Mouse (Mus musculus) urinary bladder, adult 18-20 months (tissue): ENCODE data around the gene Impdh2.
A peak's percentile ranks its signal among the peaks of the same experiment; 100 is the strongest.

Experiments
- DNase-seq, 2 experiments: peaks; one replicate each; pipeline ENCODE4 v3.0.0; 2022; ENCODE audit warnings: low spot score in 2 of 2, mixed read lengths in 2 of 2

Gene Impdh2

DNA sequence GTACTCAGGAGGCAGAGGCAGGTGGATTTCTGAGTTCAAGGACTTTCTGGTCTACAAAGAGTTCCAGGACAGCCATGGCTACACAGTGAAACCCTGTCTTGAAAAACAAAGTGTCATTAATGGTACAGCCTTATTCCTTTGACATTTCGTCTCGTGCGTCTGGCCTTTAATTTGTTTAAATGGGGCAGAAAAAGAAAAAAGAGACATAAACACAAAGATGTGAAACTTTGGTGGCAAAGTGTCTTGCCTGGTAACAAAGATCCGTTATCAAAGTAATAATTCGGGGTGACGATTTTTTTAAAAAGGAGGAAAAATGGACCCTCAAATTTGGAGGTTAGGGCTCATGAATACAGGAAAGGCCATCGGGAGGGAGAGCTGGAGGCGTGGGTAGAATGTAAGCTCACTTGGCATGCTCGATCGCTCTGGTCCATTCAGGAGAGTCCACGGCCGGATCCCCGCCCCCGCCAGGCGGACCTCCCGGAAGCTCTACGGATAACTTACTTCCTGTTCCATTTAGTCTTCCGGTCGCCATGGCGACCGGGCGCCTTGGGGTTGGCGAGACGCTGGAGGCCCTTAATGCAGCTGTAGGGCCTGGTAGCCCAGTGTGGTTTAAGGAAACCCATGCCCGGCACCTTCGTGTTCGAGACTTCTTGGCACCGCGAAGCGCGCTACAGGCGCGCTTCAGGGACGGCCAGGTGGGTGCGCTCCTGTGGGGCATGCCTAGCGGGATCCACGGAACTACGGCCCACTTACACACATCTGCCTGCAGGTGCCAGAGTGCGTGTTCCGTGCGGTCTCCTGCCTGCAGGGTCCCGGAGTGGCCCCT lies 9.5 kb downstream of the Impdh2 start, which contains the start of gene Dalrd3:
Gene Dalrd3 (plus strand): TSS at position 506 of the 826 bp plus-strand sequence.
- DNase-seq, result peak; percentile 81 to 90

DNA sequence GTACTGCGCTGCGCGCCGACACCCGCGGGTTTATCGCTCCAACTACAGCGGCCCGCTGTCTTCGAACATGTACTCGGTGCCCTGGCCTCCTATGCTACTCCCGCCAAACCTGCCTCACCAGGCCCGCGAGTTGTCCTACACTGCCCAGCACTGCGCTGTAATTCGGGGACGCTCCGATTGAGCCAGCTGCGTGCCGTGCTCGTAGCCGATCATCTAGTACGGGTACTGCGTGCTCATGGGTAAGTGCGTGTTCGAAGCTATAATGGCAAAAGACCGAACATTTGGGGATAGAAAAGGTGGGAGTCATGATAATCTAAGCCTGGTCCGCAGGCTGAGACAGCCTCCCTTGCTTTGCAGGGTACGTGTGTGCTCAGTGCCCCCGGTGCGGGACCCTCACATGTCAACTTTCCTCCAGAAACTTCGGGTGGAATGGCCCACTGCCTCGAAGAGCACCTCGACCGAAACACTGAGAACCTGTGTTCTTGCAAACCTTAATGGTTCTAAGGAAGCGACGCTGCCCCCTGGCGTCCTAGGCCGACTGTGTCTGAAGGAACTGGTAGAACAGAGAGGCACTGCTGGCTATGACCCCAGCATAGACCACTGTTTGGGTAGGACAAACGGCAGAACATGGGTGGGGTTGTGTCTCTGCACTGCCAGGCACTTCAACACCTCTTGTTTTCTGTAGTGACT lies 10.3 kb downstream of the Impdh2 start:
- peak in 1 of 2 experiments; percentile 79 for DNase-seq

DNA sequence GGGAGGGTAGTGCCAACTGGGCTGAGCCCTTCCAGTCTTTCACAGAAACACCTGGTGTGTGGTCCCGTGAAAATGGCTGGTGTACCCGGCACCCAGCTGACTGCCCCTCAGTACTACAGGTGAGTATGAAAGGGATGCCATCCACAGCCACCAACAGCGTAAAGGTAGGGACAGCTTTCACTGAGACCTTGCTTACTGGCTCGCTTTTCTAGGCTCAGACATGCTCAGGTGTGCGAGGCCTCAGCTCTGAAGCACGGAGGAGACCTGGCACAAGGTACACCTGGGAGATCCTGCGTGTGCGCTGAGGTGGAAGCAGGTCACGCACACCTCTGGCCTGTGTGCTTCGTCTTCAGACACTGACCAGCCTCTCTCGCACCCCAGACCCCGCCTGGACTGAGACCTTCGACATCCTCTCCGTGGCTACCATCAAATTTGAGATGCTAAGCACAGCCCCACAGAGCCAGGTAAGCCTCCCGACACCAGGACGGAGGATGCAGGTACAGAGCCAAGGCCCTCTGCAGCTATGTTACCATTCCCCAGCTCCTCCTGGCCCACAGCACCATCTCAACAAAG lies 11.4 kb downstream of the Impdh2 start:
- DNase-seq, result no peak

DNA sequence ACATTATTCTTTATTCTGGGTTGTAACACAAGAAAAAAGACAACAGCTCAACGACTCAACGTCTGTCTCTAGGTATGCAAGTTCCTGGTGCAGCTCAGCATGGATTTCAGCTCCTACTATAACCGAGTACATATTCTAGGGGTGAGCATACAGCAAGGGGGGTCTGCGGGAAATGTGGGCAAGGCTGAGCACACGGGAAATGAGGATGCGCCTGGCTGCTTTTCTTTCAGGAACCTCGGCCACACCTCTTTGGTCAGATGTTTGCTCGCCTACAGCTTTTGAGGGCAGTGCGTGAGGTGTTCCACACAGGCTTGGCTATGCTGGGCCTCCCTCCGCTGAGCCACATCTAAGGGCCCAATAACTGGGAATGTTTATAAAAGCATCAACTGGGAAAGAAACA lies 12.2 kb downstream of the Impdh2 start:
- no peak for DNase-seq

DNA sequence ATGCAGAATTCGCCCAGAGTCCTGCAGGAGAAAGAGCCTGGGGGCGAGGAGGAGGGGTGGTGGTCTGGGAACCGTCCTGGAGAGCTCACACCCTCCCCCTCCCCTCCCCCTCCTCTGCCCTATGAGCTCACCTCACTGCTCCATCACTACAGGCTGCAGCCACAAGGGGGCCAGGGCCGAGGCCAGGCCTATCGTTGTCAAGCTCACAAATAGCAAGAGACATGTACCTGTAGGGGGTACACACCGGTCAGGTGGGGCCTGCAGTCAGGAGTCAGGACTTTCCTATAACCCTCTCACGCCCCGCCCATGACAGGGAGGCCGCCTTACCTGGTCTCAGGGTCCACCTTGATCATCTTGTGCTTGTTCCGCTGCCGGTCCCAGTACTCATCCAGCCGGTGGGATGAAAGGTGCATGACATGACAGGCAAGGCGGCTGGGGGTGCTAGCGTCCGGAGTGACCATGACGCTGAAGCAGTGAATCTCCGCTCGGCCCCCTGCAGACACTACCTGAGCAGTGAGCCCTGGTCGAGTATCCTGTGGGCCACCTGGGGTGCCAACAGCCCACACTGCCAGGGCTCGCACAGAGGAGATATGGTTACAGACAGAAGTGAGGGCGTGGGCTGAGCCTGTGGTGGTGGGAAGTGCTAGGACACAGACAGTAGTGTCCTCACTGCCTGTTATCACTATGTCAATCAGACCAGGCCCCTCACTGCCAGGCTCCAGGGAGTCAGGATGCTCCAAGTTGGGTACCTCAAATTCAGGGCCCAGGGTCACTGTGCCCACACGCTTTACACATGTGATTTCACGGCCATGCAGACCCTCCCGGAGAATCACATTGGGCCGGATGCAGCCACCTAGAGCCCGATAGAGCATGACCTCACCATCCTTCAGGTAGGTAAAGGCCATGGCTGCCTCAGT lies 13.9 kb downstream of the Impdh2 start:
- DNase-seq, result no peak

DNA sequence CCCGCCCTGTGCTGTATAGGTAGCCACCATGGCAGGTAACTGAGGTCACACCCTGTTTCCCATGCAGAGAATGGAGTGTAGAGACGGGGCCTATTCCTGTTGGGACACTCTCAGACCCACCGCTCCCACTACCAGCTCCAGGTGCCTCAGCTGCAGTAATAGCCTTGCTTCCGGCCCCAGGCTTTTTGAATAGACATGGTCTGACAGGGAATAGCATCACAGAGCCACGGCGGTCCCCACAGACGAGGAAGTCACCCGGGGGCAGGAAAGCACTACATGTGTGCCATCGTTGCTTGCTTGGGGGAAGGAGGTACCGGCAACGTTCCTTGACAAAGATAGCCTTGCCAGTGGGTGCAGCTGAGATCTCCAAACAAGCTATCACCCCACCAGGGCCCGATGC lies 14.8 kb downstream of the Impdh2 start:
- no peak for DNase-seq

DNA sequence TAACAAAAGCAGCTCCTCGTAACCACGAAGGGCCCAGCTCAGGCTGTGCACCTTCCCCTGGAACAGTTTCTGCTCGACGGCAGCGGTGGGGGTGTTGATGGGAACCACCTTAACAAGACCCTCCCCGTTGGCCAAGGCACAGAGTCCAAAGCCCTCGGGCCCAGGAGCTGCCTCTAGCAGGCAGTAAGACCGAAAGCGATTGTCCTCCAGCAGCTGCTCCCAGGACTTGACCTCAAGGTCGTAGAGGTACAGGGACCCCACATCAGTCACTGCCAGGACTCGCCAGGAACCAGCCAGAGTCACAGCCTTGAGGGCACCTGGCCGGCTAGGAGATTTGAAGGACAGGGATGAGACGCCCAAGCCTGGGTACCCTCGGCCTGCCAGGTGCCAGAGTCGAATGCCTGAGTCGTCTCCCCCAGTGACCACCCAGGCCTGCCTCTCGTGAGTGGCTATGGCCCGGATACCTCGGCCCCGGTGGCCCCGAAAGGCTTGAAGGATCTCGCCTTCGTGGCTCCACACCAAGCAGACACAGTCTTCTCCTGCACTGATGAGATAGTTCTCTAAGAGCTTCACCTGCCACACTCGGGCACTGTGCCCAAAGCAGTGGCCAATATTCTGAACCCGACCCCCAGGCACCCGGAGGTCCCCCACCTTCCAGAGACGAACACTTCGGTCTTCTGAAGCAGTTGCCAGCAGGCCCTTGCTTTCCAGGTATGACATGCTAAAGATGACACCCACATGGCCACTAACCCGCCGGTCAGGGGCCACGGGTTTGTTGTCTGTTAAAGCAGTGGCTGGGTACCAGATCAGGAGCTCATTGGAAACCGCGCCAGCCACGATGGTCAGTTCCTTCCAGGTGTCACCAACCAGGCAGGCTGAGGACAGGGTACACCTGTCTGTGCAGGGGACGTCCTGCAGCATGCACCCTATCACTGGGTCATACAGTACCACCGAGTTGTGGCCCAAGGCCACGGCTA lies 15.5 kb downstream of the Impdh2 start:
- DNase-seq, result no peak

DNA sequence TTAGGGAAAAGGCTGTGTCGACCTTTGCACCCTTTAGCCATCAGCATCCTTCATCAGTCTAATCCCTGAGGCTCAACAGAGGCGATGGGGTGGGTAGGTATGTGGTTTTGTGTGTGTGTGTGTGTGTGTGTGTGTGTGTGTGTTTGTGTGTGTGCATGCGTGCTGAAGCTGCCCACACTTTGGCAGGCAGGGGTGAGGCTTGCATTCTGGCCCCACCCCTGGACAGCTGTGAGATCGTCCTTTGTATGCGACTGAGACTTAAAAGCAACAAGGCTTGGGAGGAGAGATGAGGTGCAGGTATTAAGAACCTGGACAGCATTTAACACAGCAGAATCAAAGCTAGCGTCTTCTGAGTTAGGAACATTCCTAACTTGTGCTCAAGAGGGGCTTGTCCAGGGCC lies 16.9 kb downstream of the Impdh2 start:
- no peak for DNase-seq

DNA sequence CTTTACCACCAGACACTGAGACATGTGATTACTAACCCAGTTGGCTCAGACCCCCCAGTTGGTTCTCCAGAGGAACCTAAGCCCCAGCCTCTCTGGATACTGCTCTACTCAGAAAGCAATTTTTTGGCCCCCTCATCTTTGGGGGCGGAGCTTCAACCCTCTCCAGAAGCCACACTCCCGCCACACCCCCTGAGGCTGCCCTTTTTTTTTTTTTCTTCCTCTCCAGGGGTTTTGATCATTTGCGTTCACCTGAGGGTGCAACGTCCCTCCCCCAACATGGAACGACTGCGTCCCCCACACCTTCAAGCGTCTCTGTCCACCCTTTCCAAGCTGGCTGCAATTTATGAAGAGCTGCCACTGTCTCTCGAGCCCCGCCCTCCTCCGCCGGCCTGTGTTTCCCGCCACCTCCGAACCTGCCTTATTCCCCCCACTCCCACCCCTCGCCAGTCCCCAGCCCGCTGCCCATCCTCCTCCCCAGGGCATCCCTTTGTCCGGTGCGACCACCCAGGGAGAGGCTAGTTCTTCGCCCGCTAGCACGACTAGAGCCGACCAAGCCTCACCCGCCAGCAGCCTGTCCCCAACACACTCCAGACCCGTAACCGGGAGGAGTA lies 18.0 kb downstream of the Impdh2 start:
- no peak for DNase-seq

DNA sequence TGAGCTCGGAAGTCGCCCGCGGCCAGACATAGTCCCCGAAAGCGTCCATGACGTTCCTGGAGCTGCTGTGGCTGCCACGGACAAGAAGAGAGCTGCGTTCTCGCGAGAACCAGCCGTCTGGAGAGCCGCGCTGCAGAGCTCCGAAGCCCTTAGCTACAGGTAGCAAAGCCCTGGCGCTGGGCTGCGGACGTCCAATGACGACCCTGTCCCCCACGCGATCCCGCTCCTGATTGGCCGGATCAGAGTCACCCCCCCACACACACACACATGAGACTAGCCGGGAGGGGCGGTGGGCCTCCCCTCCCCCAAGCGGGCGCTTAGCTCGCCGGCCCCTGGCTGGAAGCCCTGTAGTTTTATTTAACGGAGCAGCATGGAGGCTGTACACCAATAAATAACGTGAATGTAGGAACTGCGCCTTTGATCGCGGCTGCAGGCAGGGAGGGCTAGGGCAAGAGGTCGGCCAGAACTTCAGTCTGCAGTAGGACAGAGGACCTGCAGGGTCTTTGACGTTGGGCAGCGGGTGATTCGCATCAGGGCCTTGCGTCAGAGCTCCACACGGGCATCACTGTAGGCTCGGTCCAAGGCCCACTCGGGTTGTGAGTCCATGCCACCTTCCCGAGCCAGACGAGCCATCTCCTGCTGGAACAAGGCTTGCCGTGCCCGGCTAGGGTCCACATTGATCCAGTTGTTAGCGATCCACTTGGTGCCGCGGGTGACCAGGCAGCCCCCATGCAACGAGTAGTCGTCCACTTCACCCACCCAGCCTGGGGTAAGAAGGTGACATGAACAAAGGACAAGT lies 18.7 kb downstream of the Impdh2 start, which contains the start of gene Wdr6:
Gene Wdr6 (minus strand): TSS at position 195 of the 799 bp plus-strand sequence.
- peak; percentile 80 to 84 for DNase-seq

DNA sequence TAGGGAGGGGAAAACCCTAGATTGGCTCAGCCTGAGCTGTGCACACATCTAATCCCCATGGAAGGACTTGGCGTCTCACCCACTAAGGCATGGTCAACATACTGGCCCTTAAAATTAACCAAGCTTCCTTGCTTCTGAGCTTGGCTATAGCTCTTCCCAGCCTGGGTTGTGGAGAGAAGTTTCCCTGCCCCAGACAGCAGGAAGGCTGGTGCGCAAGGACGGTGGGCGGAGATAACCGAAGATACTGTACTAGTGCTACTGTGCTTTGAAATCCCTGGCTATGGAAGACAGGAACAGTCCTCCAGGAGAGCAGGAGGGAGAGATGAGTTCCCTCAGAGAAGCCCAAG lies 19.2 kb downstream of the Impdh2 start:
- DNase-seq, result no peak

DNA sequence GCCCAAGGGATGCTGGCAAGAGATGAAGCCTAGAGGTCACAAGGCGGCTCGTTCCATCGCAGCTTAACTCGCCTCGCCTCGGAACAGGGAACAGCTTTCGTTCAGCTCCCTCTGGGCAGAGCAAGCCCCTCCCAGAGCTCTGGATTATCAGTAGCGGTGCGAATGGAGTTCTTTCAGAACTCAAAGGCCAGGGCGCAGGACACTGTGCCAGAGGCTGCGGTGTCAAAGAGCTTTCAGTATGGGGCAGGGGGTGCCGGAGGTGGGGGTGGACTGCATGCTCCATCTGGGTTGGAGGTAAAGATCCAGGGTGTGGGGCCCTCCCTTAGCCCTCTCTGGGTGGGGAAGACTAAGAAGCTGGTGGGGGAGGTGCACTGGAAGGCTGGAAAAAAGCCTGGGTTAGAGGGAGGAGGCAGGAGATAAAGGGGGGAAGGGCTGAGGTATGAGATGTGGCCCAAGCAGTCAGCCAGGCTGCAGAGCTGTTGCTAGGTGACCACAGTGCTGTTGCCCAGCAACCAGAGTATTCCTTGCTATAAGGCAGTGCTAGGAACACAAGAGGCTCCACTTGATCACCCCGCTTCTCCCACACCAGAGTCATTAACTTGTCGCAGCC lies 27.6 kb downstream of the Impdh2 start:
- peak in 1 of 2 experiments; percentile 65 for DNase-seq

DNA sequence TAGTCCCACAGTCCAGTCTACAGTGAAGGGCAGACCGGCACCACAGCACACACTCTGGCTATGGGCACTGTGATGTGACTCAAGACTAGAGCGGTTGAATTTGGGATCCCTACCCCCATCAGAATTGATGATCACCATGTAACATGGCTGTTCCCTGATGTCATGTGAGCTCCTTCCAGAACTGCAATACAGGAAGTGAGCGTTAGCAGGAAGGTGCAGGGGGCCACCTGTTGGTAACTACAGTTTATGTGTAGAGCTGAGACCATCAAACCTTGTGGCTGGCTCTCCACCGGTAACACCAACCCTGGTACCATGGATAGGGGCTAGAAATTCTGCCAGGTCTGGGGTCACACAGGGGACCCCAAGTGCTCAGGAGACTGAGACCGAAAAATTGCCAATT lies 29.1 kb downstream of the Impdh2 start:
- no peak for DNase-seq

DNA sequence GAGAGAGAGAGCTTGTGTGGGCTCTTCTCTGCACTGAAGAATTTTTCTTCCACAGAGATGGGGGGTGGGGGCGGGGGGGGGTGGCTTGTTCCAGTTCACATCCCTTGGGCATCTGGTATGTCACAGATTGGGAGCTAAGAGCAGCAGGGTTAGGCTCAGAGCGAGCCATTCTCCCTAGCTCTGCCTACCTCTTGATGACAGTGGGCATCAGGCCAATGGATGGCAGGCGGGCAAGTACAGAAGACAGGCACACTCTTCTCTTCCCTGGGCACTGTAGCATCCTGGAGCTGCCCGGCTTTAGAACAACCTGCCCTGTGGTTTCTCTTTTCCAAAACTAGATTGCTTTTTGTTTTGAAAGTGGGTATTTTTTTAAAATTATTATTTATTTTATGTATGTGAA lies 31.4 kb downstream of the Impdh2 start:
- DNase-seq, result no peak

DNA sequence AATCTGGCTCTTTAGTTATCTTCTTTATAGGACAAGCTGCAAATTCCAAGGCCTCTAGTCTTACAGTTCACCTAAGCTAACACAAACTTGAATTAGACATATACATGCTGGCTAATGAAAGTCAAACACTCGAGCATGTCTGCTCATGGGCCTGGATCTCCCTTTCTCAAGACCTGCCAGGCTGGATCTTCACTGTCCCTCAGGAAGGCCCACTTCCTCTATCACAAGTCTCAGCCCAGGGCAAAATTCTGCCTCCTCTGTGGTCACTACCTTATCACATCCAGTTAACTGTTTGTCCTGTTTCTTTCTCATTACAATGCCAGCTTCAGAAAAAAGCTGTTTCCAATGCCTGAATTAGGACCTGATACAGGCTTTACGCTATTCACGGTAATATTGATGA lies 34.3 kb downstream of the Impdh2 start:
- no peak for DNase-seq

DNA sequence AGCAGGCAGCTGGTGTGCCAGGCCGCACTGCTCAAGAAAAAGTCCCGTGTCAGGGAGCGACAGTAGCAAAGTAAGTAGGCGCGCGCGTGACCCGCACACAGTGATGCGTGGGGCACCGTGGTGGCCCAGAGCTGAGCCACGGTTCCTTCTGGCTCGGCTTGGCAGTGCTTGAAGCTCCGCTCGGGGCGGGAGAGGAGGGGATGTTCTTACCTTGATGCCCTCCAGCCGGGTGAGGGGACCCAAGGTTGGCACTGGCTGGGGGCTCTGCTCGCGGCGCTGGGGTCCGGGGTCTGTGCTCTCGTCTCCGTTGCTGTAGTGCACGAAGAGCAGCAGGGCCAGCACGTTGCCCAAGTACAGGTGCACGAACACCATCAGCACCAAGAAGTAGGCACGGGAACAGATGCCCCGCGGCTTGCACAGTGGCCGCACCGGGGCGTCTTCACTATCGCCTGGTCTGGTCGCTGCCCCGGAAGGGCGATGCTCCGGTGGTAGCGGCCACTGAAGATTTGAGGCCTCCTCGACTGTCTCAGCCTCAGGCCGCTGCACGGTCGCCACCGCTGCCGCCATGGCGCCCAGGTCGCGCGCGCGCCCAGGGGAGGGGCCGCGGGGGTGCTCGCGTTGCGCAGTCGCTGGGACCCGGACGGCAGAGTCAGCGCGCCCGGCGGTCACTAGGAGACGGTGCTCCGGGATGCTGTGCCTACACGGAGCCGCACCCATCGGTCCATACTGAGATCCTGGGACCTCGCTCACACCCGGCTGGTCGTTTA lies 37.1 kb downstream of the Impdh2 start, which contains the start of gene P4htm:
Gene P4htm (minus strand): TSS at position 670 of the 767 bp plus-strand sequence.
- peak in 1 of 2 experiments; percentile 53 for DNase-seq

DNA sequence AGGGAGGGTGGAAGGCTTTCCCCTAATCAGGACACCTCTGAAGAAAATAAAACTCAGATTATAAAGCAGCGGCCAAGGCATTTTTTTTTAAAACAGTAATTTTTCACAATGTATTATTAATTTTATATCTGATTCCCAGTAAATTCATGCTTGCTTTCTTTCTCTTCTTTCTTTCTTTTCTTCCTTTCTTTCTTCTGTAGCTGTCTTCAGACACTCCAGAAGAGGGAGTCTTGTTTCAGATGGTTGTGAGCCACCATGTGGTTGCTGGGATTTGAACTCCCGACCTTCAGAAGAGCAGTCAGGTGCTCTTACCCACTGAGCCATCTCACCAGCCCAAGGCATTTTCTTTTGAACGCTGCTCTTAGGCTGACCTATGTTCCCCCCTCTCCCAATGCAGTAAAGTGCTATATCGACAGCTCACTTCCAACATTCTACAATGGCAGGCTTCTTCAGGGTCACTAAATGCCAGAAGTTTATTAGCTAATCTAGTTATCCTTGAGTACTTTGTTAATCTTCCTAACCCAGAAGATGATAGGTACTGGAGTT lies 39.0 kb downstream of the Impdh2 start:
- DNase-seq, result no peak

DNA sequence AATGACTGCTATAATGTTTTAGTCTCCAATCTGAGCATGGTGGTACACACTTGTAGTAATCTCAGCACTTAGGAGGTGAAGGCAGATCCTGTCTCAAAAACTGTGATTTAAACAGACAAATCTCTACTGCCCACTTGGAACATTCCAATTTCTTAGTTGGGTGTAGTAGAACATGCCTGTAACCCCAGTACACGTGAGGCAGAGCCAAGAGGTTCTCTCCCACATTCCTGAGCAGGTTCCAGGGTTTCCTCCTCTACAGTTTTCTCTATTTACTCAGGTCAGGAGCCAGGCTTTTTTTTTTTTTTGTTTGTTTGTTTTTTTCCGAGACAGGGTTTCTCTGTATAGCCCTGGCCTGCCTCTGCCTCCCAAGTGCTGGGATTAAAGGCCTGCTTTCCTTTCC lies 39.9 kb downstream of the Impdh2 start:
- DNase-seq, result no peak
